Mouse (Mus musculus) heart, embryonic 16.5 days (tissue): ENCODE measurements around the gene Col4a3bp. TPM values are rescaled to one million over a fixed set of nuclear protein-coding genes. Genes with fewer than 3 reads are reported as not detected.

Experiments used
- ATAC-seq: fragments of 200-750 bp; cut with Nextera tagmentation; replicated peaks from 2 replicates; pipeline ENCODE4 v1.8.0; 2017; ENCODE audit warnings: moderate number of reproducible peaks; ENCODE audit not compliant: insufficient read depth, low FRiP score; ENCODE audit errors: extremely low read depth
- H3K27ac ChIP-seq: fragments of 300-500 bp; sonication (generic); 2 replicates; pipeline ENCODE4 v1.5.1; 2014; ENCODE audit warnings: mild to moderate bottlenecking, low read length, control low read depth, moderate library complexity
- H3K27me3 ChIP-seq: fragments of 300-500 bp; sonication (generic); 2 replicates; pipeline ENCODE4 v1.6.1; 2014; ENCODE audit warnings: low read length, mixed read lengths; ENCODE audit not compliant: control insufficient read depth, insufficient read depth
- H3K36me3 ChIP-seq: fragments of 300-500 bp; sonication (generic); 2 replicates; pipeline ENCODE4 v1.6.1; 2014; ENCODE audit not compliant: control insufficient read depth, insufficient read depth
- H3K4me1 ChIP-seq: fragments of 300-500 bp; sonication (generic); 2 replicates; pipeline ENCODE4 v1.6.1; 2014; ENCODE audit warnings: low read length, mixed read lengths; ENCODE audit not compliant: control insufficient read depth, insufficient read depth
- H3K4me2 ChIP-seq: fragments of 300-500 bp; sonication (generic); 2 replicates; pipeline ENCODE4 v1.6.1; 2014; ENCODE audit warnings: low read depth, mild to moderate bottlenecking, control low read depth, low read length
- H3K4me3 ChIP-seq: fragments of 300-500 bp; sonication (generic); 2 replicates; pipeline ENCODE4 v1.5.1; 2014; ENCODE audit warnings: mild to moderate bottlenecking, control low read depth, low read length
- H3K9ac ChIP-seq: fragments of 300-500 bp; sonication (generic); 2 replicates; pipeline ENCODE4 v1.6.1; 2014; ENCODE audit warnings: low read length, control low read depth
- H3K9me3 ChIP-seq: fragments of 300-500 bp; sonication (generic); replicated peaks from 2 replicates; pipeline ENCODE4 v1.6.1; 2016; ENCODE audit warnings: low read length; ENCODE audit not compliant: control insufficient read depth
- WGBS: fragments of 180-500 bp; shearing (Covaris S2); extraction: QIAGEN DNeasy Blood & Tissue Kit; methylation state at CpG from one replicate; pipeline ENCODE4 v1.1.7; 2014; 5-methylcytosine and 5-hydroxymethylcytosine counted together
- polyA plus RNA-seq: library from polyadenylated mRNA; unstranded; fragments of >200 nt; fragmentation: Nextera tagmentation; extraction: Ambion mirVana; gene quantifications from 2 replicates; pipeline ENCODE4 v1.2.1, GENCODE M21; 2015

Gene Col4a3bp
- polyA plus RNA-seq, 1 experiment from 2014 or later = 8.7 TPM

- no peak for ATAC-seq
- WGBS = 56% methylated on average over 4 of the region's 4 CpGs
- Histone ChIP-seq H3K36me3 (0 out of 2 replicates have a peak, but pooled peaks cover 2% of the 10 kb centered on the region), H3K27ac (no peak overlapping the region), H3K4me3 (no peak overlapping the region), H3K9ac (no peak overlapping the region; the same call in 1 of the 2 replicates), H3K4me1 (peaks cover 5% of the 10 kb centered on the region), H3K9me3 (no peaks in the 10 kb centered on the region), H3K27me3 (no peaks in the 10 kb centered on the region), H3K4me2 (no peak overlapping the region)
Measured at GRCm38 (mm10) chr13:96547941-96548340, 5.5 kb downstream of the Col4a3bp start.

GRCm38 (mm10) chr13:96555099-96555498, 12.7 kb downstream of the Col4a3bp start:
- 91% methylated on average over 3 of the region's 3 CpGs for WGBS
- no peak overlapping the region for H3K9ac ChIP-seq
- peaks cover 5% of the 10 kb centered on the region for H3K4me1 ChIP-seq
- no peaks in the 10 kb centered on the region for H3K27me3 ChIP-seq
- ATAC-seq = no peak
- no peaks in the 10 kb centered on the region for H3K9me3 ChIP-seq
- no peak overlapping the region for H3K4me3 ChIP-seq
- H3K4me2 ChIP-seq = no peak overlapping the region
- no peak overlapping the region for H3K27ac ChIP-seq
- 0 out of 2 replicates have a peak, but pooled peaks cover 2% of the 10 kb centered on the region for H3K36me3 ChIP-seq

- Histone ChIP-seq H3K4me1 (peaks cover 4% of the 10 kb centered on the region; the same call in 1 of the 2 replicates), H3K9ac (no peak overlapping the region), H3K4me2 (no peak overlapping the region), H3K4me3 (no peak overlapping the region), H3K27me3 (no peaks in the 10 kb centered on the region), H3K27ac (no peak overlapping the region), H3K36me3 (peaks cover 2% of the 10 kb centered on the region; the same call in 1 of the 2 replicates), H3K9me3 (no peaks in the 10 kb centered on the region)
- no peak for ATAC-seq
- 67% methylated on average over 6 of the region's 6 CpGs for WGBS
Measured at GRCm38 (mm10) chr13:96567977-96568376, 25.6 kb downstream of the Col4a3bp start.

GRCm38 (mm10) chr13:96570313-96571015, 28.0 kb downstream of the Col4a3bp start:
- 74% methylated on average over 10 of the region's 10 CpGs for WGBS
- no peak overlapping the region for H3K27ac ChIP-seq
- H3K36me3 ChIP-seq = peaks cover 4% of the 10 kb centered on the region; the same call in 1 of the 2 replicates
- peaks cover 6% of the 10 kb centered on the region; the same call in 1 of the 2 replicates for H3K4me1 ChIP-seq
- ATAC-seq = no peak
- H3K4me2 ChIP-seq = no peak overlapping the region
- no peaks in the 10 kb centered on the region for H3K27me3 ChIP-seq
- no peaks in the 10 kb centered on the region for H3K9me3 ChIP-seq
- H3K4me3 ChIP-seq = no peak overlapping the region
- no peak overlapping the region for H3K9ac ChIP-seq

GRCm38 (mm10) chr13:96571016-96571361, 28.6 kb downstream of the Col4a3bp start:
- H3K4me2 ChIP-seq = no peak overlapping the region
- WGBS = 86% methylated on average over 6 of the region's 6 CpGs

GRCm38 (mm10) chr13:96574170-96574569, 31.8 kb downstream of the Col4a3bp start:
- WGBS = 71% methylated on average over 2 of the region's 2 CpGs
- no peak for ATAC-seq
- no peaks in the 10 kb centered on the region; the same call in 1 of the 2 replicates for H3K9me3 ChIP-seq
- no peak overlapping the region for H3K4me3 ChIP-seq
- H3K36me3 ChIP-seq = peaks cover 4% of the 10 kb centered on the region; the same call in 1 of the 2 replicates
- no peaks in the 10 kb centered on the region for H3K27me3 ChIP-seq
- H3K4me1 ChIP-seq = peaks cover 7% of the 10 kb centered on the region
- peak overlapping the region; percentile 35; the same call in 1 of the 2 replicates for H3K27ac ChIP-seq
- no peak overlapping the region for H3K4me2 ChIP-seq
- H3K9ac ChIP-seq = no peak overlapping the region

More at GRCm38 (mm10) chr13:96571016-96571361, 28.6 kb downstream of the Col4a3bp start:
- H3K9me3 ChIP-seq = no peaks in the 10 kb centered on the region; the same call in 1 of the 2 replicates
- H3K4me3 ChIP-seq = no peak overlapping the region
- peaks cover 4% of the 10 kb centered on the region; the same call in 1 of the 2 replicates for H3K36me3 ChIP-seq
- H3K27me3 ChIP-seq = no peaks in the 10 kb centered on the region
- ATAC-seq = no peak
- H3K4me1 ChIP-seq = peaks cover 6% of the 10 kb centered on the region; the same call in 1 of the 2 replicates
- H3K27ac ChIP-seq = no peak overlapping the region
- H3K9ac ChIP-seq = no peak overlapping the region

GRCm38 (mm10) chr13:96579104-96579503, 36.7 kb downstream of the Col4a3bp start:
- Histone ChIP-seq H3K9ac (no peak overlapping the region), H3K4me2 (no peak overlapping the region), H3K9me3 (no peaks in the 10 kb centered on the region; the same call in 1 of the 2 replicates), H3K36me3 (no peaks in the 10 kb centered on the region), H3K27me3 (no peaks in the 10 kb centered on the region), H3K27ac (no peak overlapping the region), H3K4me3 (no peak overlapping the region), H3K4me1 (peaks cover 6% of the 10 kb centered on the region)
- ATAC-seq = no peak
- 79% methylated on average over 2 of the region's 2 CpGs for WGBS

GRCm38 (mm10) chr13:96579979-96580378, 37.6 kb downstream of the Col4a3bp start:
- no peak for ATAC-seq
- 78% methylated on average over 1 of the region's 1 CpGs for WGBS

GRCm38 (mm10) chr13:96584201-96584600, 41.8 kb downstream of the Col4a3bp start:
- WGBS = 89% methylated on average over 2 of the region's 2 CpGs
- no peaks in the 10 kb centered on the region for H3K9me3 ChIP-seq
- no peak for ATAC-seq
- H3K27me3 ChIP-seq = no peaks in the 10 kb centered on the region
- no peak overlapping the region for H3K9ac ChIP-seq
- no peak overlapping the region for H3K4me2 ChIP-seq
- no peak overlapping the region for H3K27ac ChIP-seq
- H3K4me1 ChIP-seq = no peaks in the 10 kb centered on the region
- H3K36me3 ChIP-seq = no peaks in the 10 kb centered on the region
- no peak overlapping the region for H3K4me3 ChIP-seq

More at GRCm38 (mm10) chr13:96579979-96580378, 37.6 kb downstream of the Col4a3bp start:
- Histone ChIP-seq H3K4me1 (peaks cover 4% of the 10 kb centered on the region), H3K27ac (no peak overlapping the region), H3K36me3 (no peaks in the 10 kb centered on the region), H3K4me3 (no peak overlapping the region), H3K27me3 (no peaks in the 10 kb centered on the region), H3K9me3 (no peaks in the 10 kb centered on the region; the same call in 1 of the 2 replicates), H3K9ac (no peak overlapping the region), H3K4me2 (no peak overlapping the region)
